Mouse (Mus musculus) stomach, postnatal 0 days (tissue): ENCODE data around the gene Ptprt.

Experiments used
- CTCF ChIP-seq: IDR thresholded peaks from 2 replicates; pipeline ENCODE4 v1.5.1; 2016; ENCODE audit warnings: antibody characterized with exemption, low read depth, mild to moderate bottlenecking, moderate library complexity
- EP300 ChIP-seq: optimal IDR thresholded peaks from 2 replicates; pipeline ENCODE3; 2016; ENCODE audit warnings: antibody characterized with exemption

DNA sequence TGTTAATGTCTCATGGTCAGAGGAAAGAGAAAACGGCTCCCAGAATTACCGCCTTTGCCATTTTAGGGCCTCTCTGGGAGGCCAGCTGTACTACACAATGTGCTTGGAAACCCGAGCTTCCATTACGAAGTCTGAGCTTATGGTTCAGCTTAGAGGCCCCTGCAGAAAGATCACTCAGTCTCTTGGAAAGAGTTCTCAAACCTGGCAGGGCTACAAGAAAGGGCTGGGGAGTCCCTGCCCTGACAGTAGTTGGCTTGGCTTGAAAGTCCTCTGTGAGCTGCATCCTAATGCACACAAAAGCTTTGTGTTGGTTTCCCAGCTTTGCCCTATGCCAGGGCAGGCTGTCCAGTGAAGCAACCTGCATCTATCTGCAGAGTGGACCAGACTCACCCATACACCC is 269.1 kb downstream of the Ptprt start:
- TF ChIP-seq CTCF: no peak
- no peak for TF ChIP-seq EP300
